Mouse (Mus musculus) spleen, adult 2 months (tissue): ENCODE measurements around the gene Cavin4. TPM values are rescaled to one million over a fixed set of nuclear protein-coding genes. Genes with fewer than 3 reads are reported as not detected.

Experiments used
- DNase-seq, 2 experiments: peaks; one replicate each; pipeline versions ENCODE4 v3.0.0 to v3.0.0-alpha.2; 2012 to 2021; ENCODE audit warnings: low spot score in 2 of 2, low read depth in 1 of 2
- H3K27ac ChIP-seq: fragments of 200-500 bp; 2 replicates; pipeline ENCODE4 v1.5.1; 2012; ENCODE audit warnings: low read length, inconsistent platforms; ENCODE audit not compliant: insufficient read depth
- H3K27me3 ChIP-seq: fragments of 200-500 bp; 2 replicates; pipeline ENCODE4 v1.6.1; 2012; ENCODE audit warnings: mild to moderate bottlenecking, moderate library complexity, low read length, inconsistent platforms; ENCODE audit not compliant: control insufficient read depth, insufficient read depth
- H3K36me3 ChIP-seq: fragments of 200-500 bp; 2 replicates; pipeline ENCODE4 v1.6.1; 2012; ENCODE audit warnings: mild to moderate bottlenecking, low read length, inconsistent platforms; ENCODE audit not compliant: control insufficient read depth, insufficient read depth
- H3K4me1 ChIP-seq: fragments of 200-500 bp; 2 replicates; pipeline ENCODE4 v1.6.1; 2011; ENCODE audit warnings: inconsistent platforms; ENCODE audit not compliant: control insufficient read depth, insufficient read depth, insufficient read length
- H3K4me3 ChIP-seq: fragments of 200-500 bp; 2 replicates; pipeline ENCODE4 v1.5.1; 2011; ENCODE audit warnings: mild to moderate bottlenecking, inconsistent platforms; ENCODE audit not compliant: insufficient read depth, insufficient read length; ENCODE audit errors: extremely low read depth
- CTCF ChIP-seq: fragments of 200-500 bp; IDR thresholded peaks from 2 replicates; pipeline ENCODE4 v1.5.1; 2011; ENCODE audit warnings: mild to moderate bottlenecking, inconsistent platforms; ENCODE audit not compliant: insufficient read depth, insufficient read length, insufficient replicate concordance; ENCODE audit errors: extremely low read depth
- POLR2A ChIP-seq: fragments of 200-500 bp; IDR thresholded peaks from 2 replicates; pipeline ENCODE4 v1.6.1; 2011; ENCODE audit warnings: low read depth, low read length, inconsistent platforms
- WGBS: fragments of 180-500 bp; shearing (Covaris S2); methylation state at CpG from one replicate; pipeline ENCODE4 v1.1.7; 2018; 5-methylcytosine and 5-hydroxymethylcytosine counted together
- polyA plus RNA-seq: library from polyadenylated mRNA; depleted of rRNA; stranded (reverse); fragments of >200 nt; gene quantifications from 2 replicates; pipeline ENCODE4 v1.2.3, GENCODE M21; 2012; rRNA removed

The Cavin4 gene
- polyA plus RNA-seq = not detected in 2 replicates

DNA sequence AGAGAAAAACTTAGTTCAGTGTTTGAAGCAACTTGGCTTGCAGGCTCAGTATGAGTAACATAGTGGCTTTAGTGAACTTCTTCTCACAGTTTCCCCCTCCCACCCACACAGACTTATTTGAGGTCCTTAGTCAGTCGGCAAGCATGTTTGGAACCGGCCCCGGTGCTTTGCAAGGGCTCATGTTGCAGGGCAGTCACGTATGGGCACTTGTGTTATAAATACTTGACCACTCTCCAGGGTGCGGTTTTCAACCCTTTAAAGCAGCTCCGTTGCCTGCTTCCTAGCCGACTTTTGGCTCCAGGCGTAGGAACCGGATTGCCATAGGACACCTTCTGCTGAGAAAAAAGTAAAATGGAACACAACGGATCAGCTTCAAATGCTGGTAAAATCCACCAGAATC is at the start of gene Cavin4:
Cavin4 (plus strand) TSS at position 244 of the 400 bp plus-strand sequence.
- no peaks in the 10 kb centered on the region for H3K4me1 ChIP-seq
- no peak for DNase-seq
- H3K27ac ChIP-seq = no peak within 1 kb of the TSS
- WGBS = 92% methylated on average over 10 of the region's 10 CpGs
- TF ChIP-seq CTCF (no peak), POLR2A (no peak)
- H3K27me3 ChIP-seq = no peaks in the 10 kb centered on the region
- no peak within 1 kb of the TSS for H3K4me3 ChIP-seq
- no peaks in the 10 kb centered on the region for H3K36me3 ChIP-seq

- TF ChIP-seq POLR2A (no peak), CTCF (no peak)
- Histone ChIP-seq H3K4me3 (no peak overlapping the region), H3K27me3 (no peaks in the 10 kb centered on the region), H3K4me1 (no peaks in the 10 kb centered on the region), H3K27ac (no peak overlapping the region), H3K36me3 (no peaks in the 10 kb centered on the region)
- 92% methylated on average over 4 of the region's 4 CpGs for WGBS
- no peak for DNase-seq
Measured at GRCm38 (mm10) chr4:48615483-48615882, 47.8 kb upstream of the Cavin4 start.

DNA sequence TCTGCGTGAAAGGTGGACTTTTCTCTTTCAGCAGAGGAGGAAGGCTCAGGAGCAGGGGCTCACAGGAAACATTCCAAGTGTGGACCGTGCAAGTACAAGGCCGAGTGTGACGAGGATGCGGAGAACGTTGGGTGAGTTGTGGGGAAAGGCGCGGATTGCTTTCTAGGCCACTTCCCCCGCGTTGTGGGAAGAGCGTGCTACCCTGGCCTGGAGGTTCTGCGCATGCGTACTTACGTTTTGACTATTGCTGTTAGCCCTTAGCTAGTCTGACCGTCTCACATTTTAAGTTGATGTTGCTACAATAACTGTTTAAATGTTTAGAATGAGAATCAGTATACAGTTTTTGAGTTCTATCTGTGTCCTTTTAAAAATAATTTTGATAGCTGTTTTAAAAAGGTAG is 46.1 kb upstream of the Cavin4 start:
- no peak overlapping the region for H3K27ac ChIP-seq
- H3K4me3 ChIP-seq = no peak overlapping the region
- TF ChIP-seq POLR2A (no peak), CTCF (no peak)
- H3K27me3 ChIP-seq = no peaks in the 10 kb centered on the region
- no peaks in the 10 kb centered on the region for H3K36me3 ChIP-seq
- no peaks in the 10 kb centered on the region for H3K4me1 ChIP-seq
- WGBS = 98% methylated on average over 15 of the region's 15 CpGs
- no peak for DNase-seq

DNA sequence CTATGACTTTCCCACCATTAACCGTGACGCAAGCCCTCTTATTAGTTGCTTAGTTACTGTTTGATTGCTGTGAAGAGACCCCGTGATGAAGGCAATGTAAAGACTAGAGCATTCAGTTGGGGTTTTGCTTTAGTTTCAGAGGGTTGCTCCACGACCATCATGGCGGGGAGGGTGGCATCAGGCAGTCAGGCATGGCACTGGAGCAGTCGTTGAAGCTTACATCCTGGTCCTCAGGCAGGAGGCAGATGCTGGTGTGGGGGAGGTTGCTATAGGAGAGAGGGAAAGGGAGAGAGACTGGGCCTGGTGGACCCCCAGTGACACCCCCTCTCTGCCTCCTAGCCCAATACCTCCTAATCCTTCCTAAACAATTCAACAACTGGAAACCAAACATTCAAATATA is 43.2 kb upstream of the Cavin4 start:
- H3K36me3 ChIP-seq = no peaks in the 10 kb centered on the region
- H3K4me1 ChIP-seq = no peaks in the 10 kb centered on the region
- DNase-seq = no peak
- no peaks in the 10 kb centered on the region for H3K27me3 ChIP-seq
- WGBS = 84% methylated on average over 6 of the region's 6 CpGs
- H3K4me3 ChIP-seq = no peak overlapping the region
- H3K27ac ChIP-seq = no peak overlapping the region
- no peak for TF ChIP-seq CTCF

GRCm38 (mm10) chr4:48622246-48622645 is 41.1 kb upstream of the Cavin4 start:
- Histone ChIP-seq H3K27ac (no peak overlapping the region), H3K4me3 (no peak overlapping the region), H3K4me1 (no peaks in the 10 kb centered on the region), H3K36me3 (no peaks in the 10 kb centered on the region), H3K27me3 (no peaks in the 10 kb centered on the region)
- 91% methylated on average over 6 of the region's 6 CpGs for WGBS
- DNase-seq = no peak
- TF ChIP-seq POLR2A (no peak), CTCF (no peak)

DNA sequence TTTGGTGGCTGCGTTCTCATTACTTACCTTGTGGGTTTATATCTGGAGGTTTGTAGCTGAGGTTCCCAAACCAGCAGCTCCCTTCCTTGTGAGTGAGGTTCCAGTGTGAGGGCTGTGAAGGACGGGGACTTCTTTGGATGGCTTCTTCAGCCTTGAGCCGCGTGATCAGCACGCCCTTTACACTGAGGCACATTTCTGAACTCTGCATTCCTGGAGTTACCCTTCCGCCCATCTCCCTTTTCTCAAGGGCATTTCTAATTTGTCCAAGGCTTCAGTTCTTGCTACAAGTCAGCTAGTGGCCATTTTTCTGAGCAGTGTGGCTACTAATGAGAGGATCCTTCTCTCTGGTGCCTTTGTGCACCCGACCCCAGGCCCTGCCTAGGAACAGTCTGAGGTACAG is 40.4 kb upstream of the Cavin4 start:
- no peak for DNase-seq
- 89% methylated on average over 7 of the region's 7 CpGs for WGBS

DNA sequence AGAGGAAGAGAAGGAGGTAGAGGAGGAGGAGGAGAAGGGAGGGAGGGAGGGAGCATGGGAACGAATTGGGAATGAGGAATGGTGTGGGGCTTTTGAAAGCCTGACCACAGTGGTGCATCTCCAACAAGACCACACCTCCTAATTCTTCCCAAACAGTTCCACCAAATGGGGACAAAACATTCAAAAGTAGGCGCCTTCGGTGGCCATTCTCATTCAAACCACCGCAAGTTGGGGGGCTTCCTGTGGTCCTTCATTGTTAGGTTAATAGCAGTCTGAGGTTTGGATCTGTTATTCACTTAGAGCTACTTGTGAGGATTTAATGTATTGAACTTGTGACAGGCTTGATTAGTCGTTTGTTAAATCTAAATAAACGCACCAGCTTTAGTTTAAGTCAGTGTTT is 38.4 kb upstream of the Cavin4 start:
- TF ChIP-seq POLR2A (no peak), CTCF (no peak)
- H3K36me3 ChIP-seq = no peaks in the 10 kb centered on the region
- WGBS = 93% methylated on average over 6 of the region's 6 CpGs

More for the DNA sequence above, 40.4 kb upstream of the Cavin4 start:
- TF ChIP-seq POLR2A (no peak), CTCF (no peak)
- Histone ChIP-seq H3K36me3 (no peaks in the 10 kb centered on the region), H3K27me3 (no peaks in the 10 kb centered on the region), H3K4me3 (no peak overlapping the region), H3K27ac (no peak overlapping the region), H3K4me1 (no peaks in the 10 kb centered on the region)

More for the DNA sequence above, 38.4 kb upstream of the Cavin4 start:
- Histone ChIP-seq H3K27ac (no peak overlapping the region), H3K4me3 (no peak overlapping the region), H3K27me3 (no peaks in the 10 kb centered on the region), H3K4me1 (no peaks in the 10 kb centered on the region)
- no peak for DNase-seq
